23 mouse cellular contexts compared by ENCODE assay signal in the genomic region with DNA sequence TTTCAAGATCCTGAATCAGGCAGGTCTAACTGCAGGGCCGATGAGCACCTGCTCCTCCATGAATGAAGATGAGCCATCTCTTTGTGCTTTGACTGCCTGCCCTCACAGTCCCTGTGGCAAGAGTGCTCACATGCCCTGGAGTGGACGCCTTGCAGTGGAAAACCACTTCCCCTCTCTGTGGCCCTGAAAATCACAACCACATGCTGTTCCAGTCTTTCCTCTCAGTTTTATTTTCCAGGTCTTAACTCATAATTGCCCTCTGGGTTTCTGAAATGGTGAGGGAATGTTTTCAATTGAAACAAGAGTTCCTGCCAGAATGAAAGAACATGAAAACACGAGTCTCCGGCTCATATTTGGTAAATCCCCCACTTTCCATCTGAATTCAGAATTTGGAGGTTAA. TPM values are rescaled to one million over a fixed set of nuclear protein-coding genes. Genes with fewer than 3 reads are reported as not detected.
A peak's percentile ranks its signal among the peaks of the same experiment; 100 is the strongest.
DNase-seq lines count a peak whose midpoint lies in the region; ATAC-seq and TF ChIP-seq lines count a peak whose summit lies in the region.
"Had no signal": no experiment of that assay in that cellular context is flagged by ENCODE, and none has a peak within 500 bp of the region (broad histone marks: within the 10 kb centered on the region; RNA-seq: fewer than 3 reads in every experiment).

No protein-coding gene starts in this region.

- no peaks in the 10 kb centered on the region for H3K9me3 ChIP-seq in CH12.LX (replicated peaks; ENCODE audit: low read length)
- no peaks in the 10 kb centered on the region for H3K9me3 ChIP-seq in limb, embryonic 15.5 days
- H3K9me3 ChIP-seq: forebrain, embryonic 10.5 days; hindbrain, embryonic 15.5 days; midbrain, embryonic 15.5 days had no signal

- H3K4me3 ChIP-seq in CH12.LX (replicated peaks in 1 of 3; ENCODE audit: low read depth in 2 of 3, low read length in 2 of 3, poor library complexity in 1 of 3): no peak overlapping the region
- H3K4me3 ChIP-seq in limb, embryonic 15.5 days: no peak overlapping the region
- H3K4me3 ChIP-seq: forebrain, embryonic 10.5 days; heart, adult 2 months; hindbrain, embryonic 15.5 days; midbrain, embryonic 15.5 days had no signal

- H3K79me2 ChIP-seq in CH12.LX (replicated peaks; ENCODE audit: control insufficient read depth, extremely low read depth, insufficient read depth, poor library complexity, severe bottlenecking): no peaks in the 10 kb centered on the region

- peak; percentile 16 for DNase-seq in CH12.LX (ENCODE audit: extremely low read depth)
- DNase-seq in forelimb bud, embryonic 11.5 days (ENCODE audit: low read depth, low spot score): peak; percentile 72
- DNase-seq in spleen, postnatal 36 days (ENCODE audit: low spot score in 2 of 2): no peak
- DNase-seq in heart, postnatal 25 days (ENCODE audit: low spot score): no peak
- DNase-seq in frontal cortex, postnatal 36 days (ENCODE audit: low spot score in 2 of 2): no peak
- DNase-seq: cerebellum, postnatal 14 days; heart, adult 2 months; kidney, adult 2 months; kidney, postnatal 25 days; lung, adult 18-20 months; right cerebral cortex, postnatal 25 days had no signal

- in situ Hi-C loops in CH12.LX (cut with MboI; ENCODE audit: low pct_ligation_motif_present, low pct_unique_long_range_greater_than_20kb, low sequenced_read_pairs): no loop called here

- peaks cover 0 to 6% of the 10 kb centered on the region in 2 experiments; a peak in 2 of 4 replicates for H3K4me1 ChIP-seq in CH12.LX (ENCODE audit: control insufficient read depth in 1 of 2, insufficient read depth in 2 of 2)
- H3K4me1 ChIP-seq in limb, embryonic 15.5 days: peaks cover 7% of the 10 kb centered on the region
- H3K4me1 ChIP-seq: forebrain, embryonic 10.5 days; hindbrain, embryonic 15.5 days; midbrain, embryonic 15.5 days had no signal

- no peak for TF ChIP-seq RAD21 in CH12.LX (IDR thresholded peaks at IDR 0.05; ENCODE audit: low read depth, low read length)

- 23% methylated on average over 4 of the region's 4 CpGs for WGBS in limb, embryonic 15.5 days

- no peak for TF ChIP-seq CTCF in CH12.LX (conservative IDR thresholded peaks at IDR 0.05 in 1 of 2, IDR thresholded peaks at IDR 0.05 in 1 of 2; ENCODE audit: low read depth in 2 of 2, low read length in 2 of 2)

- no peak overlapping the region for H3K9ac ChIP-seq in CH12.LX (ENCODE audit: insufficient read depth, low read depth)
- no peak overlapping the region for H3K9ac ChIP-seq in limb, embryonic 15.5 days
- H3K9ac ChIP-seq: hindbrain, embryonic 15.5 days; midbrain, embryonic 15.5 days had no signal

- H3K27me3 ChIP-seq in CH12.LX (replicated peaks): no peaks in the 10 kb centered on the region
- H3K27me3 ChIP-seq in limb, embryonic 15.5 days: no peaks in the 10 kb centered on the region
- H3K27me3 ChIP-seq: hindbrain, embryonic 15.5 days; midbrain, embryonic 15.5 days had no signal

- no peak for TF ChIP-seq POLR2A in CH12.LX (IDR thresholded peaks at IDR 0.05; ENCODE audit: low read depth, low read length)

- peak overlapping the region; percentile 36; the same call in 1 of the 2 replicates for H3K4me2 ChIP-seq in CH12.LX (ENCODE audit: insufficient read depth, low read depth, poor library complexity, severe bottlenecking)
- H3K4me2 ChIP-seq in limb, embryonic 15.5 days: no peak overlapping the region
- H3K4me2 ChIP-seq: hindbrain, embryonic 15.5 days; midbrain, embryonic 15.5 days had no signal

- H3K36me3 ChIP-seq in CH12.LX (replicated peaks in 1 of 2; ENCODE audit: control insufficient read depth in 1 of 2, insufficient read depth in 1 of 2, low read length in 1 of 2): no peaks in the 10 kb centered on the region
- H3K36me3 ChIP-seq in limb, embryonic 15.5 days: no peaks in the 10 kb centered on the region
- H3K36me3 ChIP-seq: forebrain, embryonic 10.5 days; hindbrain, embryonic 15.5 days; midbrain, embryonic 15.5 days had no signal

- TF ChIP-seq EP300 in CH12.LX (IDR thresholded peaks at IDR 0.05; ENCODE audit: low read length): peak; percentile 37; the same call in 1 of the 2 replicates

- intact Hi-C loops in heart, postnatal 25 days (cut with DNase I): no loop called here

- peak; percentile 83 for ATAC-seq in common myeloid progenitor, adult 5-6 weeks (replicated peaks; ENCODE audit: low read depth, poor library complexity, severe bottlenecking)
- peak; percentile 63; the same call in 1 of the 2 replicates for ATAC-seq in limb, embryonic 15.5 days (ENCODE audit: insufficient number of reproducible peaks, low FRiP score, low TSS enrichment, low read depth)
- ATAC-seq: activated CD4-positive, CD25-positive, alpha-beta regulatory T cell, adult 4 months; midbrain, embryonic 15.5 days had no signal

- dilution Hi-C loops in CH12.LX (cut with MboI; ENCODE audit: extremely low pct_ligation_motif_present, extremely low pct_unique_long_range_greater_than_20kb, low sequenced_read_pairs): no loop called here

- H3K27ac ChIP-seq in CH12.LX (ENCODE audit: insufficient read depth, low read depth): no peak overlapping the region
- peak overlapping the region; percentile 33; the same call in 1 of the 2 replicates for H3K27ac ChIP-seq in limb, embryonic 15.5 days
- H3K27ac ChIP-seq: forebrain, embryonic 10.5 days; heart, adult 2 months; hindbrain, embryonic 15.5 days; macrophage; midbrain, embryonic 15.5 days had no signal

TF ChIP-seq in CH12.LX, 34 proteins besides CTCF, POLR2A, EP300 and RAD21:
- TF ChIP-seq ELF1 (IDR thresholded peaks at IDR 0.05; ENCODE audit: low read depth, low read length) (no peak), ZNF384 (IDR thresholded peaks at IDR 0.05; ENCODE audit: low read depth, low read length) (peak; percentile 83), IRF4 (IDR thresholded peaks at IDR 0.05; ENCODE audit: low read depth, low read length) (no peak), BHLHE40 (IDR thresholded peaks at IDR 0.05; ENCODE audit: low read depth, low read length) (peak; percentile 55), SIN3A (IDR thresholded peaks at IDR 0.05; ENCODE audit: low read length) (no peak)
TF ChIP-seq in CH12.LX: peak in this region for 2.

RNA-seq across cellular contexts. Expression of a gene that starts 18.8 kb away (rescaled TPM):
- total RNA-seq in CH12.LX (2012; rRNA removed) (not detected in 2 replicates), CH12.LX (2014; rRNA removed) (not detected in 2 replicates)
- polyA plus RNA-seq in CH12.LX (2012; ENCODE audit: insufficient read length, low read depth): not detected in 2 replicates
- total RNA-seq in common myeloid progenitor, adult 5-6 weeks (2017): not detected in 2 replicates
- polyA plus RNA-seq in limb, embryonic 15.5 days (2015; fragmentation: Nextera tagmentation; extraction: Ambion mirVana): not detected in 2 replicates
- not detected for total RNA-seq in heart, postnatal 25 days (2021)
- total RNA-seq: adrenal gland, postnatal 4 days; heart, adult 2 months; layer of hippocampus, postnatal 25 days; left cerebral cortex, postnatal 36 days had no signal
- polyA plus RNA-seq: activated CD4-positive, CD25-positive, alpha-beta regulatory T cell, adult 4 months; forebrain, embryonic 10.5 days; heart, adult 2 months; heart, embryonic 16.5 days; hindbrain, embryonic 15.5 days; kidney, adult 2 months; midbrain, embryonic 15.5 days; thymus, postnatal 0 days had no signal

RNA-seq across cellular contexts. Expression of a gene that starts 54.3 kb away (rescaled TPM):
- total RNA-seq in CH12.LX (2012; rRNA removed) (not detected in 2 replicates), CH12.LX (2014; rRNA removed) (not detected in 2 replicates)
- polyA plus RNA-seq in CH12.LX (2012; ENCODE audit: insufficient read length, low read depth): not detected in 2 replicates
- not detected in 2 replicates for total RNA-seq in common myeloid progenitor, adult 5-6 weeks (2017)
- polyA plus RNA-seq in limb, embryonic 15.5 days (2015; fragmentation: Nextera tagmentation; extraction: Ambion mirVana): not detected in 2 replicates
- not detected for total RNA-seq in heart, postnatal 25 days (2021)
- total RNA-seq: adrenal gland, postnatal 4 days; heart, adult 2 months; layer of hippocampus, postnatal 25 days; left cerebral cortex, postnatal 36 days had no signal
- polyA plus RNA-seq: activated CD4-positive, CD25-positive, alpha-beta regulatory T cell, adult 4 months; forebrain, embryonic 10.5 days; heart, adult 2 months; heart, embryonic 16.5 days; hindbrain, embryonic 15.5 days; kidney, adult 2 months; macrophage; midbrain, embryonic 15.5 days; thymus, postnatal 0 days had no signal

Comparison
In these comparisons a context has a peak if more than half of its experiments do, and no peak if none do; other contexts are left out.
1. DNase-seq: peak in CH12.LX (single experiment) and forelimb bud, embryonic 11.5 days (single experiment); none in spleen, postnatal 36 days (0 of 2), heart, postnatal 25 days (single experiment) and frontal cortex, postnatal 36 days (0 of 2).